Mouse (Mus musculus): ENCODE data around the gene Fbxl16. TPM values are rescaled to one million over a fixed set of nuclear protein-coding genes. Genes with fewer than 3 reads are reported as not detected.

Fbxl16 gene
- total RNA-seq, 2 experiments from 2014 or later: 0.93 to 1.2 TPM

Small RNA genes within 50 kb of the gene (microRNA-seq; reads per million reads assigned to microRNA genes)
- 1.4 to 2.1 reads per million in 2 experiments for gene Mir3082
- gene Mir6966: 2.4 to 4.1 reads per million in 2 experiments

Other genes starting within 250 kb of the Fbxl16 start
- gene Sox8, start 238.4 kb upstream of the Fbxl16 start, total RNA-seq (2021): under 1 TPM; 0.45 to 0.48 TPM
- gene Lmf1, start 230.0 kb upstream of the Fbxl16 start, total RNA-seq (2021): 10 to 100 TPM; 26.2 to 27.6 TPM
- 1 to 10 TPM in 1 of 2 experiments, not detected in 1; 2.3 TPM for gene Gng13, start 91.9 kb upstream of the Fbxl16 start, total RNA-seq (2021)
- gene Chtf18, start 81.7 kb upstream of the Fbxl16 start, total RNA-seq (2021): 10 to 100 TPM; 12.6 to 13.6 TPM
- 1 to 10 TPM; 5.4 to 6.6 TPM for gene Rpusd1, start 81.4 kb upstream of the Fbxl16 start, total RNA-seq (2021)
- gene Mslnl, start 73.0 kb upstream of the Fbxl16 start, total RNA-seq (2021): not detected
- gene Msln, start 54.7 kb upstream of the Fbxl16 start, total RNA-seq (2021): 10 to 100 TPM; 38.4 to 43.3 TPM
- gene Narfl, start 35.3 kb upstream of the Fbxl16 start, total RNA-seq (2021): 10 to 100 TPM; 41.7 to 46.9 TPM
- 10 to 100 TPM; 27.8 to 29.4 TPM for gene Haghl, start 23.4 kb upstream of the Fbxl16 start, total RNA-seq (2021)
- not detected for gene Ccdc78, start 22.5 kb upstream of the Fbxl16 start, total RNA-seq (2021)
- 10 to 100 TPM; 41.0 to 44.2 TPM for gene Fam173a, start 16.2 kb upstream of the Fbxl16 start, total RNA-seq (2021)
- gene AC134908.4, start 13.4 kb upstream of the Fbxl16 start, total RNA-seq (2021): 1 to 10 TPM in 1 of 2 experiments, under 1 TPM in 1; 0.86 to 1.2 TPM
- gene Metrn, start 11.9 kb upstream of the Fbxl16 start, total RNA-seq (2021): 10 to 100 TPM; 48.4 to 49.3 TPM
- gene Wdr24, start 14.5 kb downstream of the Fbxl16 start, total RNA-seq (2021): 10 to 100 TPM in 1 of 2 experiments, 1 to 10 TPM in 1; 10.0 to 12.3 TPM
- gene Jmjd8, start 19.8 kb downstream of the Fbxl16 start, total RNA-seq (2021): 10 to 100 TPM; 34.7 to 37.4 TPM
- 100 to 1,000 TPM; 149 to 158 TPM for gene Stub1, start 24.3 kb downstream of the Fbxl16 start, total RNA-seq (2021)
- 1 to 10 TPM; 2.0 to 2.5 TPM for gene Rhbdl1, start 28.2 kb downstream of the Fbxl16 start, total RNA-seq (2021)
- 1 to 10 TPM; 1.8 to 2.6 TPM for gene Gm20683, start 32.7 kb downstream of the Fbxl16 start, total RNA-seq (2021)
- 10 to 100 TPM; 77.1 to 78.4 TPM for gene Rhot2, start 35.8 kb downstream of the Fbxl16 start, total RNA-seq (2021)
- gene Wdr90, start 52.4 kb downstream of the Fbxl16 start, total RNA-seq (2021): 10 to 100 TPM; 14.4 to 15.1 TPM
- 100 to 1,000 TPM; 195 to 217 TPM for gene Mcrip2, start 59.7 kb downstream of the Fbxl16 start, total RNA-seq (2021)
- 10 to 100 TPM; 10.8 to 11.7 TPM for gene Mettl26, start 66.0 kb downstream of the Fbxl16 start, total RNA-seq (2021)
- gene Wfikkn1, start 71.8 kb downstream of the Fbxl16 start, total RNA-seq (2021): 1 to 10 TPM in 1 of 2 experiments, under 1 TPM in 1; 0.70 to 1.1 TPM
- 10 to 100 TPM; 16.1 to 16.6 TPM for gene Rab40c, start 110.6 kb downstream of the Fbxl16 start, total RNA-seq (2021)
- 10 to 100 TPM; 86.0 to 89.4 TPM for gene Pigq, start 135.9 kb downstream of the Fbxl16 start, total RNA-seq (2021)
- gene Nhlrc4, start 135.9 kb downstream of the Fbxl16 start, total RNA-seq (2021): not detected
- gene A930017K11Rik, start 143.5 kb downstream of the Fbxl16 start, total RNA-seq (2021): not detected
- 10 to 100 TPM; 13.0 to 16.7 TPM for gene Capn15, start 176.7 kb downstream of the Fbxl16 start, total RNA-seq (2021)